Mouse (Mus musculus) hindbrain, embryonic 13.5 days (tissue): Measurements from ENCODE around the gene Xdh. TPM values are rescaled to one million over a fixed set of nuclear protein-coding genes. Genes with fewer than 3 reads are reported as not detected.

Experiments
- polyA plus RNA-seq: library from polyadenylated mRNA; unstranded; fragments of >200 nt; fragmentation: Nextera tagmentation; extraction: Ambion mirVana; gene quantifications from 2 replicates; pipeline ENCODE4 v1.2.1, GENCODE M21; 2015

The Xdh gene
- polyA plus RNA-seq, 1 experiment from 2014 or later: 0.14 TPM

Other genes starting within 250 kb of the Xdh start
- gene Galnt14, start 239.7 kb downstream of the Xdh start, polyA plus RNA-seq: 14.1 and 15.4 TPM in 2 replicates
- 13.7 and 14.9 TPM in 2 replicates for gene Ehd3, start 146.1 kb downstream of the Xdh start, polyA plus RNA-seq
- not detected in 2 replicates for gene Srd5a2, start 97.7 kb upstream of the Xdh start, polyA plus RNA-seq